Mouse (Mus musculus): ENCODE results near the gene Reln. TPM values are rescaled to one million over a fixed set of nuclear protein-coding genes. Genes with fewer than 3 reads are reported as not detected.

Gene Reln
- polyA plus RNA-seq, 1 experiment from 2014 or later = 1.8 TPM

DNA sequence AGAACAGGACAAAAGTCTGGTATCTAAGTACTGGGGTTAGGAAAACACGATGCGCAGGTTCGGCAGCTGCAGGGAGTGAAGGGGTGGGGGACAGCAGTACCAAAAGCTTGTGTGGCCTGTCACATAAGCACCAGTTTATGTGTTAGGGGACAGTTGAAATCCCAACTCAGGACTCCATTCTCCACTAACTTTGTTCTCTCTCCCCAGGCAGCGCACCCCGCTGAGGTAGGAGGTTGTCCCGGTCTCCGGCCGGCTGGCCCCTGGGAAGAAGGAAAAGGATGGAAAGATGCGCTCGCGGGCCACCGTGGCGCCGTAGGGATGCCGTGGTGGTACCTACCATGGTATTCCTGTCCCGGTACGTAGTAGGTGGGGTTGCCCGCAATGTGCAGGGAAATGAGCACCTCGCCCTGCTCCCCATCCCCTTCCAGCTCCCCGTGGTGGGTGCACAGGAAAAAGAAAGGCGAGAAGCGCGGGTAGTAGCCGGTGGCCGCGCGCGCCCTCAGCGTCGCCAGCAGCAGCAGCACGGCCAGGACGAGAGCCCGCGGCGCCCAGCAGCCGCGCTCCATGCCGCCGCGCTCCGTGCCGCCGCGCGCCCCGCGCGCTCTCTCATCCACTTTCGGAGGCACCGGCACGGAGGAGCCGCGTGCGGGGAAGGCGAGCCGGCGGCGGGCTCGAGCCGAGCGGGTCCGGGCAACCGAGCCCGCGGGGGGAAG is 503 bp downstream of the Reln start:
- peak; percentile 57; the same call in 1 of the 2 replicates for ATAC-seq (ENCODE audit: insufficient read depth)
- WGBS = under 1% methylated on average over 58 of the region's 65 CpGs
- peak; percentile 46 for DNase-seq
- Histone ChIP-seq H3K27me3 (ENCODE audit: insufficient read depth, low read length) (peaks cover 74% of the 10 kb centered on the region), H3K4me2 (peak overlapping the region; percentile 90), H3K4me3 (ENCODE audit: low read depth, low read length) (peak overlapping the region; percentile 50), H3K4me1 (ENCODE audit: insufficient read depth) (no peaks in the 10 kb centered on the region), H3K9me3 (ENCODE audit: low read depth, low read length) (no peaks in the 10 kb centered on the region), H3K9ac (peak overlapping the region; percentile 38), H3K36me3 (ENCODE audit: insufficient read depth) (no peaks in the 10 kb centered on the region), H3K27ac (ENCODE audit: low read depth) (no peak overlapping the region)
- TF ChIP-seq CTCF (IDR thresholded peaks at IDR 0.05; ENCODE audit: low read depth) = no peak

GRCm38 (mm10) chr5:22343536-22343842 is 1.0 kb downstream of the Reln start:
- peak; percentile 9 for DNase-seq
- H3K9ac ChIP-seq = no peak overlapping the region

DNA sequence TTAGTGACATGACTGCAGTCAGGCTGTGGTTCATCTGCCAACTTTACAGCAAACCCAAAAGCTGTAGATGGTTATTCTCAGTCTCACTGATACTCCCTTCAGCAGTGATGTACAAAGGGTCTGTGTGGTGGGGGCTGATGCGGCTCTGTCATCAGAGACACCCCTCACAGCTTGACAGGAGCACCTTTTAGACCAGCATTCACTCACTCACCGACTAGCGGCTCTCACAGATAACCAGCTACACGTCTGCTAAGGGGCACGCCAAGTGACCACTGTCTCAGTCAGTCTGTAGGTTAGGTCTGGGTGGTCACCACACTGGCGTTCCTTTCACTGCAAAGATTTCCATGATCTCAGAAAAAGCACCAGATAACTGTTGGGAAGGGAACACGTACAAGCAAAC is 2.0 kb downstream of the Reln start:
- no peak for TF ChIP-seq CTCF (IDR thresholded peaks at IDR 0.05; ENCODE audit: low read depth)
- no peak overlapping the region for H3K4me3 ChIP-seq (ENCODE audit: low read depth, low read length)
- WGBS = 54% methylated on average over 7 of the region's 7 CpGs
- H3K4me2 ChIP-seq = no peak overlapping the region
- peaks cover 71% of the 10 kb centered on the region for H3K27me3 ChIP-seq (ENCODE audit: insufficient read depth, low read length)
- DNase-seq (no peak), ATAC-seq (ENCODE audit: insufficient read depth) (no peak)
- no peaks in the 10 kb centered on the region for H3K4me1 ChIP-seq (ENCODE audit: insufficient read depth)
- H3K27ac ChIP-seq (ENCODE audit: low read depth) = no peak overlapping the region
- H3K9me3 ChIP-seq (ENCODE audit: low read depth, low read length) = no peaks in the 10 kb centered on the region
- H3K36me3 ChIP-seq (ENCODE audit: insufficient read depth) = no peaks in the 10 kb centered on the region
- H3K9ac ChIP-seq = no peak overlapping the region

More at GRCm38 (mm10) chr5:22343536-22343842, 1.0 kb downstream of the Reln start:
- Histone ChIP-seq H3K27ac (ENCODE audit: low read depth) (no peak overlapping the region), H3K4me2 (peak overlapping the region; percentile 90), H3K9me3 (ENCODE audit: low read depth, low read length) (no peaks in the 10 kb centered on the region), H3K27me3 (ENCODE audit: insufficient read depth, low read length) (peaks cover 74% of the 10 kb centered on the region), H3K4me1 (ENCODE audit: insufficient read depth) (no peaks in the 10 kb centered on the region), H3K4me3 (ENCODE audit: low read depth, low read length) (peak overlapping the region; percentile 50), H3K36me3 (ENCODE audit: insufficient read depth) (no peaks in the 10 kb centered on the region)
- ATAC-seq (ENCODE audit: insufficient read depth) = no peak
- WGBS = 1% methylated on average over 10 of the region's 10 CpGs
- no peak for TF ChIP-seq CTCF (IDR thresholded peaks at IDR 0.05; ENCODE audit: low read depth)

GRCm38 (mm10) chr5:22340991-22341390 is 3.5 kb downstream of the Reln start:
- H3K36me3 ChIP-seq (ENCODE audit: insufficient read depth) = no peaks in the 10 kb centered on the region
- 82% methylated on average over 8 of the region's 8 CpGs for WGBS
- no peak for TF ChIP-seq CTCF (IDR thresholded peaks at IDR 0.05; ENCODE audit: low read depth)
- no peak for DNase-seq
- no peak overlapping the region for H3K4me3 ChIP-seq (ENCODE audit: low read depth, low read length)
- no peaks in the 10 kb centered on the region for H3K9me3 ChIP-seq (ENCODE audit: low read depth, low read length)
- no peak overlapping the region for H3K9ac ChIP-seq
- H3K4me1 ChIP-seq (ENCODE audit: insufficient read depth) = no peaks in the 10 kb centered on the region
- H3K4me2 ChIP-seq = no peak overlapping the region
- H3K27ac ChIP-seq (ENCODE audit: low read depth) = no peak overlapping the region
- ATAC-seq (ENCODE audit: insufficient read depth) = no peak
- peaks cover 57% of the 10 kb centered on the region for H3K27me3 ChIP-seq (ENCODE audit: insufficient read depth, low read length)

DNA sequence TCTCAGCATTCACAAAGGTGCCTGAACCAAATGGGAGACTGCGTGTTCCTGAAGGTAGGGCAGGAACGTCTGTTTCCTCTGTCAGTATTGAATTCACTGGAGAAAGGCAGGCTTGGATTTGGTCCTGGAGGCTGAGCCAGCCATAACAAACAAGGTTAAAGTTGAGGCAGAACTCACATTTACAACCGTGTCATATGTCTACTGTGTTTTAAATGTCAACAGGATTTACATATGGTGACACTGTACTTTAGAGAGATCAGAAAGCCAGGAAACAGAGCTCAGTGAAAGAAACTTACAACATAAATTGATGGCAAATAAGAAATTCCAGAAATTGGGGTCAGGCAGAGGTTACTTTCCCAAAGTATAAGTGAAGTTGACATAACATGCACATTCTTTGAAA is 9.1 kb downstream of the Reln start:
- H3K9me3 ChIP-seq (ENCODE audit: low read depth, low read length) = no peaks in the 10 kb centered on the region; the same call in 1 of the 2 replicates
- WGBS = 43% methylated on average over 3 of the region's 3 CpGs
- H3K27me3 ChIP-seq (ENCODE audit: insufficient read depth, low read length) = peaks cover under 1% of the 10 kb centered on the region; the same call in 1 of the 2 replicates
- H3K4me1 ChIP-seq (ENCODE audit: insufficient read depth) = no peaks in the 10 kb centered on the region
- no peaks in the 10 kb centered on the region for H3K36me3 ChIP-seq (ENCODE audit: insufficient read depth)
- H3K9ac ChIP-seq = no peak overlapping the region
- H3K4me2 ChIP-seq = no peak overlapping the region
- no peak for DNase-seq
- no peak for ATAC-seq (ENCODE audit: insufficient read depth)
- no peak for TF ChIP-seq CTCF (IDR thresholded peaks at IDR 0.05; ENCODE audit: low read depth)
- H3K4me3 ChIP-seq (ENCODE audit: low read depth, low read length) = no peak overlapping the region
- no peak overlapping the region for H3K27ac ChIP-seq (ENCODE audit: low read depth)

DNA sequence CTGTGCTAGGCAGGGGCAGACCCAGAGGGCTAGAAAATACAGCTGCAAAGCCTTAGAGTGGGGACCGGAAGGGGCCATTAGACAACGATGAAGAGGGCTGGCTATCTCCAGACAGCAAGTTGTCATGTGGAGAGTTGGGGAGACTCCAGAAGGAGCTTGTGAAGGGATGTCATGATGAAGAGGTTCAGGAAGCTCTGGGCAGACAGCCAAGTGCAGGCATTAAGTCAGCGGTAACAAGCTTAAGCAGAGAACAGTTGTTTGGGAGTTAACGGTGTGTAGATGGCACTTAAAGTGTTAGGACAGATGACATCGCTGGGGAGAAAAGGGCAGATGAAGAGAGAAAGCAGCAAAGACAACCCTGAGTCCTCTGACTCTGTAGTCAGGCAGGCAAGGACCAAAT is 13.7 kb downstream of the Reln start:
- Histone ChIP-seq H3K27me3 (ENCODE audit: insufficient read depth, low read length) (no peaks in the 10 kb centered on the region), H3K4me2 (no peak overlapping the region), H3K4me1 (ENCODE audit: insufficient read depth) (no peaks in the 10 kb centered on the region), H3K9ac (no peak overlapping the region), H3K27ac (ENCODE audit: low read depth) (no peak overlapping the region), H3K9me3 (ENCODE audit: low read depth, low read length) (no peaks in the 10 kb centered on the region; the same call in 1 of the 2 replicates), H3K4me3 (ENCODE audit: low read depth, low read length) (no peak overlapping the region), H3K36me3 (ENCODE audit: insufficient read depth) (no peaks in the 10 kb centered on the region)
- ATAC-seq (ENCODE audit: insufficient read depth) (no peak), DNase-seq (peak; percentile 36)
- WGBS = 42% methylated on average over 5 of the region's 5 CpGs
- no peak for TF ChIP-seq CTCF (IDR thresholded peaks at IDR 0.05; ENCODE audit: low read depth)

DNA sequence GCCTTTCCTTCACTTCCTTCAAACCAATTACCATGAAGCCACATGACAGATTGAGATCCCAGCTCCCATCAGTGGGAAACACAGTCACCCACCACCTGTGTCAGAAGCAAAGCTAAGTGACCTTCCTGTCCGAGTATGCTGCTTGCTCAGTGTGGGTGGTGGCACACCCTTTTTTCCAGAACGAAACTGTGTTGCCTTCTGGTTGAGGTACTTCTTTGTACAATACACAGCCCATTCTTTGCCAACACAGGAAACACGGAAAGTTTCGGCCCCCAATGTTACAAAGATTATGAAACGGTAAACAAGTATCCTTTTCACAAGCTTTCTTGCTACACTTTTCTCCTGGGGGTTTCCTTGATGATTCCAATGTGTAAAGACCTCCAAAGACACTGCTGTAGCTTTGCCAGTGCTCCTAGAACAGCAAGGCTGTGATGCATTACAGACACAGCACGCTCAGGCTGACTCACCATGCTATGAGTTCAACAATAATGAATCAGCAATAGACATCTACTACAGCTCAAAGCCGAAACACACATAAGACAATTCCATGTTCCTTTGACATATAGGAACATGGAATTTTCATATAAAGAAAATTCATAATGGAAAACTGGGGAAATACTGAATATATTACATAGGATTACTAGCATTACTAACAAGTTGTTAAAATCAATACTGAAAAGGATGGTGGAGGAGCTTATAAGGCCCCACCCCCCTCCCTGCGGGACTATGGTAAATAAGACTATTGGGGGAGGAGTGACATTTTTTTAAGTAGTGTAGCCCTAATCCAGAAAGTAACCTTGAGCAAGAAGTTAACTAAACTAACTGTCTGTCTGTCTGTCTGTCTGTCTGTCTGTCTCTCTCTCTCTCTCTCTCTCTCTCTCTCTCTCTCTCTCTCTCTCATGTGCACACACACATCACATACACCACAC is 15.8 kb downstream of the Reln start:
- 76% methylated on average over 8 of the region's 8 CpGs for WGBS
- DNase-seq (no peak), ATAC-seq (ENCODE audit: insufficient read depth) (no peak)
- H3K36me3 ChIP-seq (ENCODE audit: insufficient read depth) = no peaks in the 10 kb centered on the region
- H3K4me2 ChIP-seq = no peak overlapping the region
- no peak overlapping the region for H3K4me3 ChIP-seq (ENCODE audit: low read depth, low read length)
- no peaks in the 10 kb centered on the region for H3K27me3 ChIP-seq (ENCODE audit: insufficient read depth, low read length)
- no peaks in the 10 kb centered on the region for H3K4me1 ChIP-seq (ENCODE audit: insufficient read depth)
- H3K9me3 ChIP-seq (ENCODE audit: low read depth, low read length) = no peaks in the 10 kb centered on the region; the same call in 1 of the 2 replicates
- H3K9ac ChIP-seq = no peak overlapping the region
- no peak overlapping the region for H3K27ac ChIP-seq (ENCODE audit: low read depth)
- no peak for TF ChIP-seq CTCF (IDR thresholded peaks at IDR 0.05; ENCODE audit: low read depth)

Data from lung, embryonic 14.5 days (tissue).